Mouse (Mus musculus) stomach, postnatal 0 days (tissue): ENCODE data around the gene Kdm1a. TPM values are rescaled to one million over a fixed set of nuclear protein-coding genes. Genes with fewer than 3 reads are reported as not detected.

ENCODE experiments used
- ATAC-seq: fragments of 200-750 bp; cut with Nextera tagmentation; 2 replicates; pipeline ENCODE4 v1.8.0; 2017; ENCODE audit not compliant: low FRiP score, low TSS enrichment
- DNase-seq: peaks from one replicate; pipeline ENCODE4 v3.0.0-alpha.2; 2016; ENCODE audit warnings: low spot score
- H3K27ac ChIP-seq: fragments of 300-500 bp; sonication (generic); replicated peaks from 2 replicates; pipeline ENCODE4 v1.5.1; 2014; ENCODE audit warnings: mild to moderate bottlenecking, control low read depth
- H3K27me3 ChIP-seq: fragments of 300-500 bp; sonication (generic); 2 replicates; pipeline ENCODE4 v1.6.1; 2014; ENCODE audit warnings: low read length; ENCODE audit not compliant: control insufficient read depth, insufficient read depth
- H3K36me3 ChIP-seq: fragments of 300-500 bp; sonication (generic); 2 replicates; pipeline ENCODE4 v1.6.1; 2014; ENCODE audit warnings: low read length, mixed read lengths; ENCODE audit not compliant: control insufficient read depth, insufficient read depth
- H3K4me1 ChIP-seq: fragments of 300-500 bp; sonication (generic); replicated peaks from 2 replicates; pipeline ENCODE4 v1.6.1; 2014; ENCODE audit warnings: antibody characterized with exemption; ENCODE audit not compliant: control insufficient read depth, insufficient read depth
- H3K4me2 ChIP-seq: fragments of 300-500 bp; sonication (generic); replicated peaks from 2 replicates; pipeline ENCODE4 v1.6.1; 2014; ENCODE audit warnings: low read depth, mild to moderate bottlenecking, control low read depth, moderate library complexity
- H3K4me3 ChIP-seq: fragments of 300-500 bp; sonication (generic); 2 replicates; pipeline ENCODE4 v1.5.1; 2014; ENCODE audit warnings: low read depth, low read length, control low read depth
- H3K9ac ChIP-seq: fragments of 300-500 bp; sonication (generic); 2 replicates; pipeline ENCODE4 v1.6.1; 2014; ENCODE audit warnings: mild to moderate bottlenecking, low read length, control low read depth, mixed read lengths
- H3K9me3 ChIP-seq: fragments of 300-500 bp; sonication (generic); 2 replicates; pipeline ENCODE4 v1.6.1; 2016; ENCODE audit warnings: low read length; ENCODE audit not compliant: control insufficient read depth
- CTCF ChIP-seq: IDR thresholded peaks from 2 replicates; pipeline ENCODE4 v1.5.1; 2016; ENCODE audit warnings: antibody characterized with exemption, low read depth, mild to moderate bottlenecking, moderate library complexity
- EP300 ChIP-seq: optimal IDR thresholded peaks from 2 replicates; pipeline ENCODE3; 2016; ENCODE audit warnings: antibody characterized with exemption
- WGBS: fragments of 180-500 bp; shearing (Covaris S2); extraction: QIAGEN DNeasy Blood & Tissue Kit; methylation state at CpG from one replicate; pipeline ENCODE4 v1.1.7; 2014; 5-methylcytosine and 5-hydroxymethylcytosine counted together
- polyA plus RNA-seq: library from polyadenylated mRNA; unstranded; fragments of >200 nt; fragmentation: Nextera tagmentation; extraction: Ambion mirVana; gene quantifications from 2 replicates; pipeline ENCODE4 v1.2.1, GENCODE M21; 2015

Gene Kdm1a
- polyA plus RNA-seq, 1 experiment from 2014 or later: 13.8 TPM

GRCm38 (mm10) chr4:136560270-136560991 lies 42.1 kb downstream of the Kdm1a start:
- Histone ChIP-seq H3K4me3 (no peak overlapping the region), H3K27me3 (no peaks in the 10 kb centered on the region), H3K36me3 (peaks cover 15% of the 10 kb centered on the region)

GRCm38 (mm10) chr4:136559690-136560089 lies 42.8 kb downstream of the Kdm1a start:
- Histone ChIP-seq H3K9me3 (no peaks in the 10 kb centered on the region), H3K36me3 (peaks cover 15% of the 10 kb centered on the region), H3K27ac (no peak overlapping the region), H3K4me1 (no peaks in the 10 kb centered on the region), H3K27me3 (no peaks in the 10 kb centered on the region), H3K9ac (no peak overlapping the region), H3K4me3 (no peak overlapping the region), H3K4me2 (no peak overlapping the region)
- TF ChIP-seq CTCF (no peak), EP300 (no peak)
- DNase-seq: no peak
- ATAC-seq: no peak
- 74% methylated on average over 2 of the region's 2 CpGs for WGBS

More at GRCm38 (mm10) chr4:136560270-136560991, 42.1 kb downstream of the Kdm1a start:
- TF ChIP-seq CTCF (no peak), EP300 (no peak)
- peak; percentile 54; the same call in 1 of the 2 replicates for ATAC-seq
- no peak overlapping the region for H3K27ac ChIP-seq
- DNase-seq: peak; percentile 40
- no peak overlapping the region for H3K9ac ChIP-seq
- 57% methylated on average over 8 of the region's 8 CpGs for WGBS
- no peak overlapping the region for H3K4me2 ChIP-seq
- no peaks in the 10 kb centered on the region for H3K9me3 ChIP-seq
- H3K4me1 ChIP-seq: no peaks in the 10 kb centered on the region

- Histone ChIP-seq H3K4me2 (no peak overlapping the region), H3K27ac (no peak overlapping the region), H3K9me3 (no peaks in the 10 kb centered on the region), H3K9ac (no peak overlapping the region), H3K27me3 (no peaks in the 10 kb centered on the region), H3K4me3 (no peak overlapping the region), H3K36me3 (peaks cover 21% of the 10 kb centered on the region), H3K4me1 (no peaks in the 10 kb centered on the region)
- whole genome bisulfite sequencing: 80% methylated on average over 2 of the region's 2 CpGs
- no peak for TF ChIP-seq CTCF
- no peak for TF ChIP-seq EP300
- DNase-seq: no peak
- ATAC-seq: no peak
Measured at GRCm38 (mm10) chr4:136557638-136558037, 44.9 kb downstream of the Kdm1a start.

GRCm38 (mm10) chr4:136553108-136553507 lies 49.4 kb downstream of the Kdm1a start:
- Histone ChIP-seq H3K9ac (no peak overlapping the region), H3K4me1 (no peaks in the 10 kb centered on the region), H3K9me3 (no peaks in the 10 kb centered on the region), H3K4me3 (no peak overlapping the region), H3K36me3 (peaks cover 30% of the 10 kb centered on the region), H3K27ac (no peak overlapping the region), H3K4me2 (no peak overlapping the region), H3K27me3 (no peaks in the 10 kb centered on the region)
- TF ChIP-seq EP300 (no peak), CTCF (no peak)
- no peak for DNase-seq
- no peak for ATAC-seq
- WGBS: 55% methylated on average over 1 of the region's 1 CpGs

- ATAC-seq: no peak
- peaks cover 21% of the 10 kb centered on the region for H3K36me3 ChIP-seq
Measured at GRCm38 (mm10) chr4:136548381-136548801, 54.1 kb downstream of the Kdm1a start.

GRCm38 (mm10) chr4:136547721-136548120 lies 54.8 kb downstream of the Kdm1a start:
- DNase-seq: no peak
- Histone ChIP-seq H3K4me1 (no peaks in the 10 kb centered on the region), H3K9me3 (no peaks in the 10 kb centered on the region), H3K4me3 (no peak overlapping the region), H3K27ac (no peak overlapping the region), H3K27me3 (no peaks in the 10 kb centered on the region), H3K4me2 (no peak overlapping the region), H3K36me3 (peaks cover 21% of the 10 kb centered on the region), H3K9ac (no peak overlapping the region)
- TF ChIP-seq CTCF (no peak), EP300 (no peak)
- no peak for ATAC-seq
- WGBS: 76% methylated on average over 1 of the region's 1 CpGs

More at GRCm38 (mm10) chr4:136548381-136548801, 54.1 kb downstream of the Kdm1a start:
- no peaks in the 10 kb centered on the region for H3K27me3 ChIP-seq
- H3K4me2 ChIP-seq: no peak overlapping the region
- no peaks in the 10 kb centered on the region for H3K4me1 ChIP-seq
- H3K27ac ChIP-seq: no peak overlapping the region
- 39% methylated on average over 1 of the region's 1 CpGs for WGBS
- no peak overlapping the region for H3K9ac ChIP-seq
- TF ChIP-seq CTCF (no peak), EP300 (no peak)
- DNase-seq: no peak
- no peaks in the 10 kb centered on the region for H3K9me3 ChIP-seq
- H3K4me3 ChIP-seq: no peak overlapping the region
